Mouse (Mus musculus) megakaryocyte-erythroid progenitor cell, adult 5 weeks (primary cell): ENCODE data around the gene Matk. TPM values are rescaled to one million over a fixed set of nuclear protein-coding genes. Genes with fewer than 3 reads are reported as not detected.

ENCODE experiments used
- polyA plus RNA-seq: library from polyadenylated mRNA; stranded (reverse); fragments of >175 nt; gene quantifications from 2 replicates; pipeline ENCODE4 v1.2.3, GENCODE M21; 2012

Gene Matk
- 66.6 and 73.6 TPM in 2 replicates for polyA plus RNA-seq

DNA sequence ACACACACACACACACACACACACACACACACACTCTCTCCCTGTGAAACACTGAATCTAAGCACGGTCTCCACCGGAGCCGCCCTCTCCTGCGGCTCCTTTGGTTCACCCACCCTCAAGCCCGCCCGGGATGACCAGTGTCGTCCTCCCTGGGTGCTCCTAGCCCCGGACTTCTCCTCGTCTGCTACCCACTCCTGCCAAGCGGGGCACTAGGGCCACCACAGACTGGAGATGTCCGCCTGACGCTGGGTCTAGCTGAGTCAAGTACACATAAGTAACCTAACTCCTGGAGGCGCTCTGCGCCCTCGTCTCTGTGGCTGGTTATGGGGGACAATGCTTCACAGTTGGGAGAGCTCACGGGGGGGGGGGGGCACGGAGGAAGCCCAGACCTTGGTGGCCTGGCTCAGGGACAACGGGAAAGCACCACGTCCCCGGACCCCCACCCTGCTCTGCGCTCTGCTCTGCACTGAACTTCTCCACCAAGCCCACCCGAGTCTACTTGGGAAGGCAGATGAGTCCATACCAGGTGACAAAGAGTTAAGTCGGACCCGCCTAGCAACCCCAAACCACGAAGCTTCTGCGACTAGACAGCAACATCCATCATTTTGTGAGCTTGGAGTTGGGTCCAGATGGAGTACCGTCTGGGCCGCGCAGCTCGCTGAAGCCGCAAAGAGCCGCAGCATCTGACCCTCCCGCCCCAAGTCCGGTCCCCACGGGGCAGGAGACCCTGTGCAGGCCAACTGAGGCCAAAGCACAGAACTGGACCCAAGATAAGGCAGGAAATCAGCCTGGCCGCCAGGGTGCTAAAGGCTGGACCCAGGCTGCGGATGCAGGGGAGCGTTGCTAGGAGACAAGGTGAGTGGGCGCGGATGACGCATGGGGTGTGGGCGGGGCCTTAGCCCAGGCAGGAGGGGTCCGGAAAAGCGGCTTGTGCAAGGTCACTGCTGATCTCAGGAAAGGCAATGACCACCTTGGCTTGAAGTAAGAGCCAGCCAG, at the start of gene Matk:
Gene Matk, plus strand, starts transcription at position 512 of the 996 bp plus-strand sequence.

DNA sequence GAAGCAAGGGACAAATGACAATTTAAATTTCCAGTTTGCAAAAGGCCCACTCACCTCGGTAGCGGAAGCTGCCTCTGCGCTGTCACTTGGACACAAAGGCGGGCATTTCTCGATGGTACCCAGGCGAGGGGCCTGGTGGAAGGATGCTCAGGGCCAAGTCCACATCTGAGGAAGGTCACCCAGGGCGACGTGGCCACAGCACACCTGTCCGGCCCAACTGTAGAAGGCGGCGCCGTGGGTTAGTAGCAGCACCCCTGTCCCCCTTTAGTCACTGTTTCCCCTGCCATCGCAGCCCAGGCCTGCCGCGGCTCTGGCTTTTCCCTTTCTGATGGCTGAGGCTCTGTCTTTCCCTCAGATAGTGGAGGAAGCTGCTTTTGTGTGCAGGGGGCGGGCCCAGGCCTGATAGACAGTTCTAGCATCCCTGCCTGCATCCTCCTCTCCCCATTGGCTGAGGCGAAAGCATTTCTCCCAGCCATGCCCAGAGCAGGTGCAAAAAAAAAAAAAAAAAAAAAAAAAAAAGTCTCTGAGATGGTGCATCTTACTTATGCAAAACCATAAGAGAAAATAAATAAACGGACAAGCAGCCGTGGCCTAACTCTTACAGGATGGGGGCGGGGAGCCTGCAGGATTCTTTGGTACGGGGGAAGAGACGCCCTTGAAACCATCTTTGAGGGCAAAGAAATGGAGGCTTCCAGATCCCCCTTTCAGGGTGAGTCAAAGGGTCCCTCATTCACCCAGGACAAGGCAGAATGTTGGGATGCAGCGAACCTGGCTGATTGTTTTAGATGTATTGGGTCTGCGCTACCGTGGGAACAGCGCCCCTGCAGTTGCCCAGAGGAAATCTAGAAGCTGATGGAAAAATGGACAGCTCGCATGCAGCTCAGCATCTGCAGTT, 22.1 kb upstream of the Matk start, which contains the start of gene Atcay:
Gene Atcay, minus strand, starts transcription at position 396 of the 895 bp plus-strand sequence.

DNA sequence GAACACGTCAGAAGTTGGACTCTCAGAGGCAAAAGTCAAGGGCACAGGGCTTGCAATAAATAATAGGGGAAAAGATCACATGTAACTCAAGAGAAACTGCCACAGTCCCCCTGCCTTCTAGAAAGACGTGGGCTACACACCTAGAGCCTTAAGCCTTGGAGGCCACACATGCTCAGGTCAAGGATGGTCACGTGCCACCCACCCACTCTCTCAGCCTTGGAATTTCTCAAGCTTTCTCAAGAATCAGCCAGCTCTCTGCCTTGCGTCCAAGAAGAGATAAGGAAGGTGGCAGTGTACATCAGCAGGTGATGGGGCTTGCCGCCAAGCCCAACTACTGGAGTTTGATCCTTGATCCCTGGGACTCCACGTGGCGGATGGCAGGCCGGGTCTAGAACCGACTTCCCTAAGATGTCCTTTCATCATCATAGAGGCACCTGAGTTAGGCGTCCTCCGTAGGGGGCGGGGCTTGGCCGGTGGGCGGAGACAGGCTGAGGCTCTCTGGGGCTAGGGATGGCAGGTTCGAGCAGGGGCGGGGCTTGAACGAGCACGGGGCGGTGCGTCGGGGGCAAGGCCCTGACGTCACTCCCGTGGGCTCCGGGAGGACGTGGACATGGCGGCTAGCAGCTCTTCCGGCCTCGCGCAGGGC, 20.0 kb upstream of the Matk start, which contains the start of gene Zfr2:
Gene Zfr2, plus strand, starts transcription at position 576 of the 646 bp plus-strand sequence.

DNA sequence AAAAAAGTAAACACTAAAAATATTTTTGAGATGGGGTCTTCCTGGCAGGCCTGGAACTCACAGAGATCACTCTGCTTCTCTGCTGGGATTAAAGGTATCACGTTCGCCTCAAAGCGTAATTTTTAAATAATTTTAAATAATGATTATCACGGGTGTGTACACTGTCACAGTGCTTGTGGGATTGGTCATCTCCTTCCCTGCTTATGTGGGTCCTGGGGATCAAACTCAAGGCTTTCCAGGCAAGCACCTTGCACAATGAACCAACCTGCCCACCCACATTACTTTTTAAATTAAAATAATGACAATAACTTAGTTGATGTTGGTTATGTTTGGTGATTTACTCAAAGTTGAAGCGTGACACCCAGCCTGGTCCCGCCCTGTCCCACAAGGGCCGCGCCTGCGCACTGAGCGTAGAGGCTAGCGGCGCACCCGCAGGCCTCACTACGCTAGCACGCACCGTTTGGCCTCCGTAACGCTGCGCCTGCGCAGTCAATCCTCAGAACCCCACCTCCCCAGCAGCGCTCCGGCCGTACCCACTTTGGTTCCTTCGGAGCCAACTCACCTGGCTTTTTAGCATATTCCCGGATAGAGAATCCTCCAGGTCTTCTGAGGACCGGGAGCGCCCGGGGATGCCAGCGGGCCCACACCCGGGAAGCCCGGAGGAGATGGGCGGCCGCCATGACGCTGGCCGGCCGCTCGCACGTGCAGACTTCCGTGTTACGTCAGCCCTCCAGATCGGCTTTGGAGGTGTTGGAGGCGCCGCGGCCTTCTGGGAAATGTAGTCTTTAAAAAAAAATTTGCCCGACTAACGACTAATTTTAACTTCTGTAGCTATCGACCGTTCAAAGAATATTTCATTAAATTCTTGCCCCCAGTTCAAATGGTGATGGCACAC, 13.7 kb downstream of the Matk start, which contains the start of the genes Mrpl54 and Apba3:
Gene Mrpl54, minus strand, starts transcription at position 724 of the 895 bp plus-strand sequence.
Gene Apba3, plus strand, starts transcription at position 750 of the 895 bp plus-strand sequence.

DNA sequence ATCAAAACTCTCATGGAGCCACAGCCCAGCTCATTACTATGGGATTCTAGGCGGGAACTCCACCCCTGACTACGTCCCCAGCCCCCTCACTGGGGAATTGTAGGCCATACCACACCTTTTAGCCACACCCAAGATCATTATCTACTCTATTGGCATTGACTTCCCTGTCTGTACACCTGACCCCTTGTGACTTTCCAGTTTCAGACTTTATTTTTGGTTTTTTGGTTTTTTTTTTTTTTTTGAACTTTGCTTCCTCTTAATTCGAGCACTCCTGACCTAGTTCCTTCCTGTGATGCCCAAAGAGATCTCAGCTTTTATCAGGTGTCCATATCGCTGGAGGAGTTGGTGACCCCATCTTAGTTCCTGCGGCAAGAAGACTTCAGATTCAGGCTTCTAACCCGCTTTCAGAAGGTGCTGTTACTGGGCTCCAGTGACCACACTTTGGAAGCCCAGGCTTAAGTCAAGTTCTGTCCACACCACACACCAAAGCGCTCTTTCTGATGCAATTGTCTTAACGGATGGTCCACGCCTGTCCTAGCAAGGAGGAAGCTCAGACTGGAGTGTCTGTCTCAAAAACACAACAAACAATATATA, 38.9 kb downstream of the Matk start, which contains the start of gene Tjp3:
Gene Tjp3, minus strand, starts transcription at position 71 of the 594 bp plus-strand sequence.

DNA sequence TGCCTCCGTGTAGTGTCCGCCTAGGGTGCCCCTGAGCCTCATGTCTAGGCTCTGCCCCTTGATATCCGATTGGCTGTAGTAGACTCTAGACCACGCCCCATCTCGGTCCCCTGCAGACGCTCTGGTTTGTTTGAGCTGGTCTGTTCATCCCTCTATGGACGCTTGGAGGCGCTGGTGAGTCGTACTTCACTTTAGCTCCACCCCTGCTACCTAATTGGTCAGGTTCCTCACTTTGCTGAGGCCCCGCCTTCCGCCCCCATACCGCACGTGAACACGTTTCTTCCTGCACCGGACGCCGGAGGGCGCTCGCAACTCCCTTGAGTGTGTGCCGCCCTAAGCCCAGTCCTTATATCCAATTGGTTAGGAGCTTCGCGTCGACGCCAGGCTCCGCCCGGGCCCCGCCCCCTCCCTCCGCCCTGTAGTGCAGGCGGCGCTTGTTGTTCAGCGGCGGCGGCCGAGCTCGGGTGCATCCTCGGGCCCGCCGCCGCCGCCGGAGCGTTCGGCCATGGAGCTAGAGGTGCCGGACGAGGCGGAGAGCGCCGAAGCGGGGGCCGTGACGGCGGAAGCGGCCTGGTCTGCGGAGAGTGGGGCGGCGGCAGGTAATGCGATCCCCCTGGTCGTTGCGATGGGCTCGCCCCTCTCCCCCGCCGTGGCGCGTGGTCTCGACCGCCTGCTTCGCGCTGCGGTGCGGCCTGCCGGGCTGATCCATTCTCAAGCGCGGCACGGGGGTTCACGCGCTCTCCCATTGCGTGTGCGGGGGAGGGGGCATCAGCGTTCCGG, 40.0 kb downstream of the Matk start, which contains the start of gene Pip5k1c:
Gene Pip5k1c, plus strand, starts transcription at position 410 of the 780 bp plus-strand sequence.

Other genes starting within 250 kb of the Matk start
- gene Gng7, start 238.0 kb upstream of the Matk start, polyA plus RNA-seq = 0.65 and 0.67 TPM in 2 replicates
- gene Diras1, start 227.3 kb upstream of the Matk start, polyA plus RNA-seq = 0.02 TPM in 1 of 2 replicates, not detected in the other
- 8.5 and 9.1 TPM in 2 replicates for gene Slc39a3, start 215.5 kb upstream of the Matk start, polyA plus RNA-seq
- gene Sgta, start 192.8 kb upstream of the Matk start, polyA plus RNA-seq = 180 and 187 TPM in 2 replicates
- gene Thop1, start 182.9 kb upstream of the Matk start, polyA plus RNA-seq = 82.5 and 89.0 TPM in 2 replicates
- gene Creb3l3, start 154.1 kb upstream of the Matk start, polyA plus RNA-seq = 0.54 and 0.71 TPM in 2 replicates
- gene Map2k2, start 147.0 kb upstream of the Matk start, polyA plus RNA-seq = 414 and 429 TPM in 2 replicates
- gene Zbtb7a, start 117.7 kb upstream of the Matk start, polyA plus RNA-seq = 140 and 145 TPM in 2 replicates
- 42.4 and 50.2 TPM in 2 replicates for gene Pias4, start 85.0 kb upstream of the Matk start, polyA plus RNA-seq
- gene Eef2, start 76.3 kb upstream of the Matk start, polyA plus RNA-seq = 2,457 and 2,760 TPM in 2 replicates
- 87.1 and 87.3 TPM in 2 replicates for gene Dapk3, start 69.9 kb upstream of the Matk start, polyA plus RNA-seq
- gene 4930442H23Rik, start 69.1 kb upstream of the Matk start, polyA plus RNA-seq = not detected in 2 replicates
- not detected in 2 replicates for gene Nmrk2, start 50.9 kb upstream of the Matk start, polyA plus RNA-seq
- 0.06 TPM in 1 of 2 replicates, not detected in the other for gene Atcay, start 22.1 kb upstream of the Matk start, polyA plus RNA-seq
- 0.35 and 0.63 TPM in 2 replicates for gene Zfr2, start 19.8 kb upstream of the Matk start, polyA plus RNA-seq
- gene Mrpl54, start 14.0 kb downstream of the Matk start, polyA plus RNA-seq = 478 and 479 TPM in 2 replicates
- gene Apba3, start 14.0 kb downstream of the Matk start, polyA plus RNA-seq = 99.2 and 99.9 TPM in 2 replicates
- 15.6 and 16.5 TPM in 2 replicates for gene Tjp3, start 38.6 kb downstream of the Matk start, polyA plus RNA-seq
- 317 and 331 TPM in 2 replicates for gene Pip5k1c, start 40.0 kb downstream of the Matk start, polyA plus RNA-seq
- 96.8 and 123 TPM in 2 replicates for gene Cactin, start 68.2 kb downstream of the Matk start, polyA plus RNA-seq
- 3.6 and 5.2 TPM in 2 replicates for gene Tbxa2r, start 75.8 kb downstream of the Matk start, polyA plus RNA-seq
- 0.32 and 0.93 TPM in 2 replicates for gene Gipc3, start 90.3 kb downstream of the Matk start, polyA plus RNA-seq
- 274 and 308 TPM in 2 replicates for gene Hmg20b, start 97.5 kb downstream of the Matk start, polyA plus RNA-seq
- gene Mfsd12, start 104.6 kb downstream of the Matk start, polyA plus RNA-seq = 60.6 and 65.0 TPM in 2 replicates
- 2.8 and 5.0 TPM in 2 replicates for gene 4930404N11Rik, start 112.9 kb downstream of the Matk start, polyA plus RNA-seq
- gene Fzr1, start 125.6 kb downstream of the Matk start, polyA plus RNA-seq = 55.8 and 61.0 TPM in 2 replicates
- gene Dohh, start 131.5 kb downstream of the Matk start, polyA plus RNA-seq = 169 and 171 TPM in 2 replicates
- 0.64 and 1.3 TPM in 2 replicates for gene Gm48551, start 131.5 kb downstream of the Matk start, polyA plus RNA-seq
- 6.5 and 12.0 TPM in 2 replicates for gene Gm48552, start 136.1 kb downstream of the Matk start, polyA plus RNA-seq
- 9.7 and 10.1 TPM in 2 replicates for gene Smim24, start 140.1 kb downstream of the Matk start, polyA plus RNA-seq
- 223 and 238 TPM in 2 replicates for gene Nfic, start 202.7 kb downstream of the Matk start, polyA plus RNA-seq
- gene Celf5, start 229.8 kb downstream of the Matk start, polyA plus RNA-seq = 0.11 and 0.35 TPM in 2 replicates
- gene Ncln, start 243.5 kb downstream of the Matk start, polyA plus RNA-seq = 293 and 377 TPM in 2 replicates
- 29.4 and 31.3 TPM in 2 replicates for gene S1pr4, start 247.2 kb downstream of the Matk start, polyA plus RNA-seq